Comparison of ENCODE assay signal across 8 mouse cellular contexts in genomic region chr14:20703461-20703860, GRCm38 (mm10). TPM values are rescaled to one million over a fixed set of nuclear protein-coding genes. Genes with fewer than 3 reads are reported as not detected.
A peak's percentile ranks its signal among the peaks of the same experiment; 100 is the strongest.
DNase-seq lines count a peak whose midpoint lies in the region; ATAC-seq lines count a peak whose summit lies in the region.
"Not testable (repeated sequence)": the region's sequence is repeated elsewhere in the genome, so short reads cannot be mapped to it uniquely, and the experiment has no call there.

No protein-coding gene starts in this region.

- peak overlapping the region; percentile 58 for H3K4me2 ChIP-seq in forebrain, embryonic 15.5 days (replicated peaks)
- H3K4me2 ChIP-seq in kidney, embryonic 14.5 days (replicated peaks; ENCODE audit: low read depth, low read length) = peak overlapping the region; percentile 63
- peak overlapping the region; percentile 87 for H3K4me2 ChIP-seq in liver, embryonic 11.5 days
- peak overlapping the region; percentile 65 for H3K4me2 ChIP-seq in neural tube, embryonic 14.5 days (ENCODE audit: low read depth, low read length)

- peaks cover 36% of the 10 kb centered on the region for H3K4me1 ChIP-seq in embryonic facial prominence, embryonic 10.5 days
- peaks cover 58% of the 10 kb centered on the region for H3K4me1 ChIP-seq in forebrain, embryonic 15.5 days
- H3K4me1 ChIP-seq in hindbrain, embryonic 10.5 days (replicated peaks) = peaks cover 35% of the 10 kb centered on the region
- peaks cover 23% of the 10 kb centered on the region for H3K4me1 ChIP-seq in kidney, embryonic 14.5 days (ENCODE audit: control insufficient read depth, insufficient read depth, low read length)
- peaks cover 32% of the 10 kb centered on the region for H3K4me1 ChIP-seq in liver, embryonic 11.5 days (replicated peaks; ENCODE audit: control insufficient read depth, insufficient read depth, low read length)
- peaks cover 63% of the 10 kb centered on the region for H3K4me1 ChIP-seq in megakaryocyte, embryonic 14.5 days
- H3K4me1 ChIP-seq in neural tube, embryonic 14.5 days (ENCODE audit: control insufficient read depth, insufficient read depth, low read length) = peaks cover 29% of the 10 kb centered on the region

- not testable (repeated sequence) for H3K27me3 ChIP-seq in embryonic facial prominence, embryonic 10.5 days (replicated peaks; ENCODE audit: low read depth, poor library complexity, severe bottlenecking); forebrain, embryonic 15.5 days; hindbrain, embryonic 10.5 days (ENCODE audit: insufficient read depth, poor library complexity, severe bottlenecking); kidney, embryonic 14.5 days (ENCODE audit: control insufficient read depth, insufficient read depth, low read length); liver, embryonic 11.5 days (replicated peaks; ENCODE audit: control insufficient read depth, insufficient read depth, low read length); megakaryocyte, embryonic 14.5 days (replicated peaks); neural tube, embryonic 14.5 days (ENCODE audit: control insufficient read depth, insufficient read depth, low read length)

- DNase-seq in A20 (ENCODE audit: low read depth, low spot score) = peak; percentile 16
- DNase-seq in embryonic facial prominence, embryonic 10.5 days (ENCODE audit: low spot score); hindbrain, embryonic 10.5 days (ENCODE audit: low spot score); liver, embryonic 11.5 days (ENCODE audit: low spot score): not testable (repeated sequence)

- not testable (repeated sequence) for H3K9me3 ChIP-seq in embryonic facial prominence, embryonic 10.5 days; forebrain, embryonic 15.5 days; hindbrain, embryonic 10.5 days; kidney, embryonic 14.5 days (ENCODE audit: control insufficient read depth, low read length); liver, embryonic 11.5 days (ENCODE audit: control insufficient read depth, low read length); megakaryocyte, embryonic 14.5 days; neural tube, embryonic 14.5 days (ENCODE audit: control insufficient read depth, low read length)

- peak overlapping the region; percentile 98 for H3K27ac ChIP-seq in embryonic facial prominence, embryonic 10.5 days (replicated peaks)
- peak overlapping the region; percentile 94 for H3K27ac ChIP-seq in forebrain, embryonic 15.5 days (replicated peaks)
- peak overlapping the region; percentile 95 for H3K27ac ChIP-seq in hindbrain, embryonic 10.5 days
- H3K27ac ChIP-seq in kidney, embryonic 14.5 days (ENCODE audit: low read depth, low read length) = peak overlapping the region; percentile 90
- H3K27ac ChIP-seq in liver, embryonic 11.5 days (ENCODE audit: low read depth, low read length) = peak overlapping the region; percentile 93
- peak overlapping the region; percentile 82 for H3K27ac ChIP-seq in neural tube, embryonic 14.5 days (ENCODE audit: low read depth, low read length)

- peak overlapping the region; percentile 88 for H3K9ac ChIP-seq in forebrain, embryonic 15.5 days (replicated peaks)
- peak overlapping the region; percentile 89 for H3K9ac ChIP-seq in kidney, embryonic 14.5 days (ENCODE audit: low read depth, low read length)
- peak overlapping the region; percentile 95 for H3K9ac ChIP-seq in liver, embryonic 11.5 days (ENCODE audit: low read depth, low read length)
- H3K9ac ChIP-seq in neural tube, embryonic 14.5 days (replicated peaks; ENCODE audit: low read depth, low read length) = peak overlapping the region; percentile 82

- WGBS in embryonic facial prominence, embryonic 10.5 days = 11% methylated on average over 8 of the region's 8 CpGs
- WGBS in forebrain, embryonic 15.5 days = 8% methylated on average over 8 of the region's 8 CpGs
- 11% methylated on average over 8 of the region's 8 CpGs for WGBS in hindbrain, embryonic 10.5 days
- WGBS in kidney, embryonic 14.5 days = 11% methylated on average over 8 of the region's 8 CpGs
- WGBS in liver, embryonic 11.5 days = 10% methylated on average over 8 of the region's 8 CpGs
- 13% methylated on average over 8 of the region's 8 CpGs for WGBS in neural tube, embryonic 14.5 days

- H3K4me3 ChIP-seq in embryonic facial prominence, embryonic 10.5 days = peak overlapping the region; percentile 67
- H3K4me3 ChIP-seq in forebrain, embryonic 15.5 days = peak overlapping the region; percentile 91
- H3K4me3 ChIP-seq in hindbrain, embryonic 10.5 days = peak overlapping the region; percentile 67
- H3K4me3 ChIP-seq in kidney, embryonic 14.5 days (ENCODE audit: low read length) = peak overlapping the region; percentile 90
- peak overlapping the region; percentile 94 for H3K4me3 ChIP-seq in liver, embryonic 11.5 days (ENCODE audit: low read depth, low read length)
- H3K4me3 ChIP-seq in megakaryocyte, embryonic 14.5 days (replicated peaks) = peak overlapping the region; percentile 98
- peak overlapping the region; percentile 79 for H3K4me3 ChIP-seq in neural tube, embryonic 14.5 days (ENCODE audit: low read depth, low read length)

- ATAC-seq in forebrain, embryonic 15.5 days (replicated peaks); kidney, embryonic 14.5 days (ENCODE audit: low FRiP score, low TSS enrichment); liver, embryonic 11.5 days (replicated peaks; ENCODE audit: low FRiP score); neural tube, embryonic 14.5 days (ENCODE audit: low read depth): not testable (repeated sequence)

- peaks cover 34% of the 10 kb centered on the region for H3K36me3 ChIP-seq in embryonic facial prominence, embryonic 10.5 days (replicated peaks)
- H3K36me3 ChIP-seq in forebrain, embryonic 15.5 days = peaks cover 17% of the 10 kb centered on the region
- H3K36me3 ChIP-seq in hindbrain, embryonic 10.5 days = peaks cover 44% of the 10 kb centered on the region
- H3K36me3 ChIP-seq in kidney, embryonic 14.5 days (ENCODE audit: control insufficient read depth, insufficient read depth, low read length) = peaks cover 17% of the 10 kb centered on the region
- H3K36me3 ChIP-seq in liver, embryonic 11.5 days (ENCODE audit: control insufficient read depth, insufficient read depth, low read length) = peaks cover 10% of the 10 kb centered on the region; the same call in 1 of the 2 replicates
- peaks cover 33% of the 10 kb centered on the region for H3K36me3 ChIP-seq in megakaryocyte, embryonic 14.5 days (replicated peaks; ENCODE audit: low read length)
- not testable (repeated sequence) for H3K36me3 ChIP-seq in neural tube, embryonic 14.5 days (ENCODE audit: control insufficient read depth, insufficient read depth, low read length)

RNA-seq across cellular contexts. Expression of gene Chchd1, which starts 0.7 kb away (rescaled TPM):
- 253 and 263 TPM in 2 replicates for polyA plus RNA-seq in embryonic facial prominence, embryonic 10.5 days (2016; fragmentation: Nextera tagmentation; extraction: Ambion mirVana)
- 213 TPM in 2 replicates for polyA plus RNA-seq in forebrain, embryonic 15.5 days (2015; fragmentation: Nextera tagmentation; extraction: Ambion mirVana)
- 250 and 263 TPM in 2 replicates for polyA plus RNA-seq in hindbrain, embryonic 10.5 days (2016; fragmentation: Nextera tagmentation; extraction: Ambion mirVana)
- polyA plus RNA-seq in kidney, embryonic 14.5 days (2014; fragmentation: Nextera tagmentation; extraction: Ambion mirVana) = 218 and 327 TPM in 2 replicates
- 247 and 250 TPM in 2 replicates for polyA plus RNA-seq in liver, embryonic 11.5 days (2014; fragmentation: Nextera tagmentation; extraction: Ambion mirVana)
- 4.5 and 7.2 TPM in 2 replicates for polyA plus RNA-seq in megakaryocyte, embryonic 14.5 days (2012; ENCODE audit: insufficient read depth, low replicate concordance)
- 172 and 195 TPM in 2 replicates for polyA plus RNA-seq in neural tube, embryonic 14.5 days (2014; fragmentation: Nextera tagmentation; extraction: Ambion mirVana)

RNA-seq across cellular contexts. Expression of gene Zswim8, which starts 3.9 kb away (rescaled TPM):
- 34.2 and 36.3 TPM in 2 replicates for polyA plus RNA-seq in embryonic facial prominence, embryonic 10.5 days (2016; fragmentation: Nextera tagmentation; extraction: Ambion mirVana)
- polyA plus RNA-seq in forebrain, embryonic 15.5 days (2015; fragmentation: Nextera tagmentation; extraction: Ambion mirVana) = 46.1 and 47.1 TPM in 2 replicates
- 32.5 and 40.3 TPM in 2 replicates for polyA plus RNA-seq in hindbrain, embryonic 10.5 days (2016; fragmentation: Nextera tagmentation; extraction: Ambion mirVana)
- polyA plus RNA-seq in kidney, embryonic 14.5 days (2014; fragmentation: Nextera tagmentation; extraction: Ambion mirVana) = 30.1 and 32.1 TPM in 2 replicates
- 12.0 and 17.2 TPM in 2 replicates for polyA plus RNA-seq in liver, embryonic 11.5 days (2014; fragmentation: Nextera tagmentation; extraction: Ambion mirVana)
- polyA plus RNA-seq in megakaryocyte, embryonic 14.5 days (2012; ENCODE audit: insufficient read depth, low replicate concordance) = 73.4 and 150 TPM in 2 replicates
- 49.2 and 52.8 TPM in 2 replicates for polyA plus RNA-seq in neural tube, embryonic 14.5 days (2014; fragmentation: Nextera tagmentation; extraction: Ambion mirVana)

RNA-seq across cellular contexts. Expression of gene Fut11, which starts 8.7 kb away (rescaled TPM):
- polyA plus RNA-seq in embryonic facial prominence, embryonic 10.5 days (2016; fragmentation: Nextera tagmentation; extraction: Ambion mirVana) = 20.2 and 20.9 TPM in 2 replicates
- polyA plus RNA-seq in forebrain, embryonic 15.5 days (2015; fragmentation: Nextera tagmentation; extraction: Ambion mirVana) = 23.1 and 23.9 TPM in 2 replicates
- polyA plus RNA-seq in hindbrain, embryonic 10.5 days (2016; fragmentation: Nextera tagmentation; extraction: Ambion mirVana) = 20.1 and 20.7 TPM in 2 replicates
- 15.1 and 19.9 TPM in 2 replicates for polyA plus RNA-seq in kidney, embryonic 14.5 days (2014; fragmentation: Nextera tagmentation; extraction: Ambion mirVana)
- polyA plus RNA-seq in liver, embryonic 11.5 days (2014; fragmentation: Nextera tagmentation; extraction: Ambion mirVana) = 14.2 and 14.9 TPM in 2 replicates
- polyA plus RNA-seq in megakaryocyte, embryonic 14.5 days (2012; ENCODE audit: insufficient read depth, low replicate concordance) = 8.5 and 13.9 TPM in 2 replicates
- 20.0 and 30.6 TPM in 2 replicates for polyA plus RNA-seq in neural tube, embryonic 14.5 days (2014; fragmentation: Nextera tagmentation; extraction: Ambion mirVana)

RNA-seq across cellular contexts. Expression of gene Sec24c, which starts 29.4 kb away (rescaled TPM):
- 117 and 120 TPM in 2 replicates for polyA plus RNA-seq in embryonic facial prominence, embryonic 10.5 days (2016; fragmentation: Nextera tagmentation; extraction: Ambion mirVana)
- 83.9 and 85.5 TPM in 2 replicates for polyA plus RNA-seq in forebrain, embryonic 15.5 days (2015; fragmentation: Nextera tagmentation; extraction: Ambion mirVana)
- 111 and 112 TPM in 2 replicates for polyA plus RNA-seq in hindbrain, embryonic 10.5 days (2016; fragmentation: Nextera tagmentation; extraction: Ambion mirVana)
- 47.7 and 93.8 TPM in 2 replicates for polyA plus RNA-seq in kidney, embryonic 14.5 days (2014; fragmentation: Nextera tagmentation; extraction: Ambion mirVana)
- polyA plus RNA-seq in liver, embryonic 11.5 days (2014; fragmentation: Nextera tagmentation; extraction: Ambion mirVana) = 85.5 and 99.0 TPM in 2 replicates
- polyA plus RNA-seq in megakaryocyte, embryonic 14.5 days (2012; ENCODE audit: insufficient read depth, low replicate concordance) = 49.1 and 52.5 TPM in 2 replicates
- polyA plus RNA-seq in neural tube, embryonic 14.5 days (2014; fragmentation: Nextera tagmentation; extraction: Ambion mirVana) = 74.4 and 87.0 TPM in 2 replicates

RNA-seq across cellular contexts. Expression of gene Ndst2, which starts 30.9 kb away (rescaled TPM):
- 24.4 and 25.6 TPM in 2 replicates for polyA plus RNA-seq in embryonic facial prominence, embryonic 10.5 days (2016; fragmentation: Nextera tagmentation; extraction: Ambion mirVana)
- 15.7 and 16.9 TPM in 2 replicates for polyA plus RNA-seq in forebrain, embryonic 15.5 days (2015; fragmentation: Nextera tagmentation; extraction: Ambion mirVana)
- 23.3 and 28.3 TPM in 2 replicates for polyA plus RNA-seq in hindbrain, embryonic 10.5 days (2016; fragmentation: Nextera tagmentation; extraction: Ambion mirVana)
- polyA plus RNA-seq in kidney, embryonic 14.5 days (2014; fragmentation: Nextera tagmentation; extraction: Ambion mirVana) = 21.3 and 32.1 TPM in 2 replicates
- polyA plus RNA-seq in liver, embryonic 11.5 days (2014; fragmentation: Nextera tagmentation; extraction: Ambion mirVana) = 32.6 and 34.5 TPM in 2 replicates
- polyA plus RNA-seq in megakaryocyte, embryonic 14.5 days (2012; ENCODE audit: insufficient read depth, low replicate concordance) = 4.0 and 4.1 TPM in 2 replicates
- polyA plus RNA-seq in neural tube, embryonic 14.5 days (2014; fragmentation: Nextera tagmentation; extraction: Ambion mirVana) = 17.7 and 17.8 TPM in 2 replicates

Comparison
In these comparisons a context has a peak if more than half of its experiments do, and no peak if none do; other contexts are left out.
1. RNA of gene Chchd1, which starts 0.7 kb away (polyA plus RNA-seq): 250 to 263 TPM in hindbrain, embryonic 10.5 days, 253 to 263 TPM in embryonic facial prominence, embryonic 10.5 days, 247 to 250 TPM in liver, embryonic 11.5 days, 218 to 327 TPM in kidney, embryonic 14.5 days, 213 TPM in forebrain, embryonic 15.5 days and 172 to 195 TPM in neural tube, embryonic 14.5 days; 4.5 to 7.2 TPM in megakaryocyte, embryonic 14.5 days; every median in the first group is over 10 times any median in the second.
2. Peak in every context shown above with its lines, with median percentiles within 50 percentile points of each other: H3K27ac ChIP-seq, H3K4me3 ChIP-seq, H3K4me2 ChIP-seq and H3K9ac ChIP-seq.